Mouse (Mus musculus) thymus, postnatal 25 days (tissue): ENCODE data around the gene Ell.

Source experiments
- DNase-seq: peaks from one replicate; pipeline ENCODE4 v3.0.0; 2022

Gene Ell

DNA sequence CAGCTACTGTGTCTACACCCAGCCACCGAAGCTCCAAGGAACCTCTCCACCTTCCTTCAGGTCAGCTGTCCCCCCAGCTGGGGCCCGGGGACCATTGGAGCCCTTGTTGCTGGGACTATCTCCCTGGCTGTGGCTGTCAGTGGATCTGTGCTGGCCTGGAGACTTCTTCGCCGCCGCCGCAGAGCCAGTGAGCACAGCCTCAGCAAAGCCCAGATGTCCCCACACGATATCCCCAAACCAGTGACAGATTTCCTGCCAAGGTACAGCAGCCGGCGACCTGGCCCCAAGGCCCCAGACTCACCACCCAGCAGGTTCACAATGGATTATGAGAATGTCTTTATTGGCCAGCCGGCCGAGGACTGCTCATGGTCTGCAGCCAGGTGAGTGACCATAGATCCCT is 78.7 kb downstream of the Ell start:
- no peak for DNase-seq

DNA sequence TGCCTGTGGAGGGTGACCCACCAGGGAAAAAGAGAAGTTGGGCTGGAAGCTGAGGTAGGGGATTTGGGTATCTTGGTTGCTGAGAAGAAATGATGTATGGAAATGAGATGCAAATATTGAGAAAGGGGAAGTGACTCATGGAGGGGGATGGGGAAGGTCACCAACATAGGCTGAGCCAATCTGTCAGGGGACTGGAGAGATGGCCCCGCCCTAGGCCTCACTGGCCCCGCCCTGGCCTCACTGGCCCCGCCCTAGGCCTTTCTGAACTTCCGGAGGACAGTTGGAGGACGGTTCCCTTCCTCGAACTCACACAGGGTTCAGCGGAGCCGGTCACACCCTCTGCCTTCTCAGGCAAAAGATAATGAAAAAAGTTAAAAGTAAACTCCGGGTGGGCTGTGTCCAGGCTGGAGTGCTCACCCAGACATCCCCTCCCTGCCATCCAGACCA is 79.7 kb downstream of the Ell start:
- DNase-seq = peak; percentile 42

DNA sequence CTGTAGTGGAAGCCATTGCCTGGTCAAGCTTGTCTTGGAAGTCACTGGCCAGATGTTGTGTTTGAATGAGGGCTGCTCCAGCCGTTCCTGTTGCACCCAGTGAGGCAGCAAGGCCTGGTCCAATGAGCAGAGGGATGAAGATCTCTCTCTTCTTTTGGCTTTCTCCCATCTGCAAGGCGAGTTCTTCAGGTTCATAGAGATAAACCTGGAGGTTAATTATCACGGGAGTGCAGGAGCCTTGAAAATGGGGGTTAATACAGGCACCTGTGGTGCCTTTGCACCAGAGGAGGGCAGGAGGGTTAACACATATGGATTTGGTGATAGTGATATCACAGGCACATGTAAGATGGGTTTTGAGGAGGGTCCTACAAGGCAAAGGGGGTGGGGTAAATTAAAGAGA is 83.0 kb downstream of the Ell start:
- no peak for DNase-seq

DNA sequence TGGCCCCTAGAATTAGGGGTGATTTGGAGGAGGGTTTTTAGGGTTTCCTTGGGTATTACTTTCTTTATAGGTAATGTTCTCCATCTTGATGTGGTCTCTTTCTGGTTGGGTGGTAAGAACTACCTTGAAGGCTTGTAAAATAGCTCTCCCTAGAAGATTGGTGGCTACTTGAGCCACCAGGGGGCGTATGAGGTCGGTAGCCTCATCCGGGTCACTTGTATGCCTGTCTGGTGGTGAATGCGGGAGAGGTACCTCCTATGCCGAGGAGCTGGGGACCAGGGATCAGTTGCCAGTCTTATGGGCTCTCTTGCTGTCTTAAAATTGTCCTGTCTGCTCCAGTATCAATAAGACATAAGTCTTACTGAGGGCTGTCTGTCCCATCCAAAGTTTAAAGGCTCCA is 85.8 kb downstream of the Ell start:
- peak; percentile 56 for DNase-seq

DNA sequence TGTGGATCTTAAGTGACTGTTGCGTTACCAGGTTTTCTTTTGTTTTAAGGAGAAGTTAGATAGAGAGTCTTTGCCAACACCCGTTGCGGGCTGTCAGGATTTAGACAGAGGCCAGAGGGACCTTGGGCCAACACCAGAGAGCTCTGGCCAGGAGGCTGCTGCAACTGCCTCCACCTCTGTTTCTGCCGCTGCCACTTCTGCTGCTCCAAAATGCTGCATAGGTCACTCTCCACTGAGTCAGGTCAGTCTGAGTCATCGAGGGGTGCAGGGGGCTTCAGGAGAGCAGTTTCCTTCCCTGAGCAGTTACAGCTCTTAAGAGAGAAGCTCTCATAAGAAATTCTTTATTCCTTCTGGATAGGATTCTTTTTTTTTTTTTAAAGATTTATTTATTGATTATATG is 87.8 kb downstream of the Ell start:
- DNase-seq = no peak

DNA sequence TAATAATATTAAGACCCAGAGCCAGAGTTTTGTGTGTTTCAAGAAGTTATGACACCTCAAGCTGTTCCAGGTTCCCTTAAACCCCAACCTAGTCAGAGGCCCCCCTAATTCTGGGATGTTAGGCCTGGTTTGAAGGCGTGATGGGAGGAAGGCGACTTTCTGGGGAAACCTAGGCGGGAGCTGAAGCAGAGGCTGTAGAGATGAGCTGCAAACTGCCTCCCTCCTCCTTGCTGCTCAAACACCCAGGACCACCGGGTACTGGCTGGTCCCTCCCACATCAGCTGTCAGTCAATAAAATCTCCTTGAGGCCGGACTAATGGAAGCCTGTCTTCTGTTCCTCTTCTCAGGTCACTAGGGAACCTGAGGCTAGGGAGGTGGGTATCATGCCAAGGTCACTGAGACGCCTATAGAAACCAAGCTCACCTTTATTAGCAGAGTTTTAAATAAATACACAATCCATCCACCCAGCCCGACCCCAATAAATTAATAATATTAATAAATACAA is 89.8 kb downstream of the Ell start:
- no peak for DNase-seq

DNA sequence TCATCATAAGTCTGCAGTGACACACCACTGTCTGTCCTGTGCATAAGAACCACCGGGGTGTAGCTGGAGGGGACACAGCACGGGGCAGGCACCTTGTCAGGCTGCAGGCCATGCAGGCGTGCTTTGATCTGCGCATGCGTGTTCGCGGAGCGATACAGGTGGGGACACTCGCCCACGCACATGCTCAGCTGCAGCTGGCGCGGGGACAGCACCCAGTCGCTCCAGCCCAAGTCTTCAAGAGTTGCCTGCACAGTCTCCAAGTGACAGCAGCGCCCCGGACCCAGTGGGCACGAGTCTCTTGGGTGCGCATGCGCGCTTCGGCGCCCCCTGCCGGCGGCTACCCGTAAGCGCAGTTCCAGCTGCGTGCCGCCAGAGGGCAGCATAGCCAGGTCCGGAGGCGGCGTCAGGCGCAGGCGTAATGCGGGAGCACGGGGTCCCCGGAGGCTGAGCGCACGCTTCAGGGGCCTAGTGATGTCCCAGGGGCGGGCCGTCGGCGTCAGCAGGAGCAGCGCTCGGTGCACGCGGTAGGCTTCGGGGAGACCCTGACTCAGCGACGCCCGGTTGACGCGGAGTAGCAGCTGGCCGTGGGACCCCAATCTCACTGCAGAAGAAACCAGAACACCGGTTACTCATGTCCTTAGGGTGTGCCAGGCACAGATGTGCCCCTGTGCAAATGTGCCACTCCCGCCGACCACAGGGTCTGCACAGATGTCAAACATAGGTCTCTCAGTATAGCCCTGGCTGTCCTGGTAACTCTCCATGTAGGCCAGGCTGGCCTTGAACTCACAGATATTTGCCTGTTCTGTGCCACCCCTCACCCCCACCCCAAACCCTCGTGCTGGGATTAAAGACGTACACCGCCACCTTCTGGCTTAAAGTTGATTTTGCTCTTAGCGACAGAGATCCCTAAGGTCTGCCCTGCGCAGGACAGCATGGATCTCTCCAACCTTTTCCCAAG is 90.6 kb downstream of the Ell start:
- peak; percentile 97 for DNase-seq

DNA sequence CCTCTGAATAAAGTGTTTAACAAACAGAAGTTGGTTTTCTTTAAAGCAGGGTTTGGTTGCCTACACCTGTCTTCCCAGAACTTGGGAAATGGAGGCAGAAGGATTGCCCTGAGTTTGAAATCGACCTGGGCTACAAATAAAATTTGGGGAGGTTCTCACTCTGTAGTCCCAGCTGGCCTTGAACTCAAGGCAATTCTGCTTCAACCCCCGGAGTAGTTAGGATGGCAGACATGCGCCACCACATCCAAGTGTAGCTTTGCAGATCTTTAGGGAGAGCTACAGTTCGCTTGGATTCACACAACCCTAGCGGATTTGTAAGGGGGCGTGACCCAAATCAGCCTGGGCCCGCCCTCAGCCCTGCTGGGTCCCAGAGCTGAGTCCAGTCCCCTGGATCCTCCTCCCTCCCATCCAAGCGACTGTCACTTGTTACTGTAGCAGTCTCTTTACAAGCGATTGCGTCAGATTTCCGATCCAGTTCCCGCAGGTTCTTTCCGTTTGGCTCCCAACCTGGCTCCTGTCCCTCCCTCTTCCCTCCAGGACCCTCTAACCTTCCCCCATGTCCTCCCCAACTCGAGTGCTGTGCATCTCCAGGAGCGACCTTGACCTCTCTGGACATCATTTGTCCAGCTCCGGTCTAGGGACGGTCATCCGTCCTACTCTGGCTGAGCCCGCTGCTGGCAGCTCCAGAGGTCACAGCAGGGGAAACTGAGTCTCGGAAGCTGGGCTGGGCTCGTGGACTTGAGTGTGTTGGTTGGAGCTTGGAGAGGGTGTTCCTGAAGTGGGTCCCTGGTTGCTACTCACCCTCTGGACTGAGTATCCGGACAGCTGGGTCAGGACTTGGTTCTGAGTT is 91.5 kb downstream of the Ell start:
- no peak for DNase-seq

DNA sequence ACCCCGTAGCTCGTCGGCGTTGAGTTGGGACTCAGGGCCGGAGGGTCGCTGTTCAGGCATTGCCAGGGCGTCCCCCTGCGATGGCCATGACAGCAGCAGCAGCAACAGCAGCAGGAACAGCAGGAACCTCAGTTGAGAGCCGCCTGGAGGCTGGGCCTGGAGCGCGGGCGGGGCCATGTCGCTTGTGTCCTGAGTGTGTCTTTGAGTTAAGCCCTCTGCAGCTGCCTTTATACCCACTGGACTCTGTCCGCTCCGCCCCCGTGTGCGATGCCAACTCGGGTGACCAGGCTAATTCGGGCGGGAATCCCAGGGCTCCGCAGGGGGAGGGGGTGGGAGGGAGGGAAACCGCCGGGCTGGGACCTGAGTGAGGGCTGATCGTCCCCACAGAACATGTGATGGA is 92.2 kb downstream of the Ell start:
- no peak for DNase-seq

- DNase-seq = no peak
Observed at GRCm38 (mm10) chr8:70632346-70632892, 93.2 kb downstream of the Ell start, which contains the start of gene Gdf15. Gdf15 (minus strand) TSS chr8:70632456.

GRCm38 (mm10) chr8:70634066-70634465 is 94.8 kb downstream of the Ell start:
- no peak for DNase-seq

- DNase-seq = no peak
Observed at GRCm38 (mm10) chr8:70635527-70635926, 96.3 kb downstream of the Ell start.

DNA sequence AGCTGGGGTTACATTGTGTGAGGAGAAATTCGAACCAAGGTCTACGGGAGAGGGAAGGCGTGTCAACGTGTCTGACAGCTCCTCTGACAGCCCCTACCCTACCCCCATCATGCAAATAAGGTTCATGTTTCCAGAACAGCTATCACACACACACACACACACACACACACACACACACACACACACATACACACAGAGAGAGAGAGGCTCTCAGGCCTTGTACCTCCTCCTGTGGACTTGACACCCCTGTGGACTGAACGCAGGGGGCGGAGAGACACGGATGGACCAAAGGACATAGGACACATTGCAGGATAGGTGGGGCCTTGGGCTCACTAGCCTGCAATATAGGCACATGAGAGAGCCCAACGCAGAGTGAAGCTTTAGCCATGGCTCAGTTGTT is 97.6 kb downstream of the Ell start:
- DNase-seq = no peak

DNA sequence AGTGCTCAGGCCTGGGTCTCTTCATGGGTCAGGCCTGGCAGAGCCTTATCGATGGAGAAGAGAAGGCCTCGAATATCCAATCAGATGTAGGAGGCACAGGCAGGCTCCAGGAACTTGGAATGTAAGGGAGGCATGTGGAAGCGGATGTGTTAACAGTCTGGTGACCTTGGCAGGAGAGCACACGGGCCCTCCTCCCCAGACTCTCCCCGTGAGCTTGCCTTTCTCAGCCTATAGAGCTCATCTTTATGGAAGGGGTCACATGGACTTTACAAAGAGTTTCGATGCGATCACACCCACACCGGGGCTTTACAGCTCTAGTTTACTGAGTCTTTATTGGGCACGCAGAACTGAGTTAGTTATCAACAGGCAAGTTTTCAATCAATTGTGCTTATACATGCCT is 99.5 kb downstream of the Ell start:
- no peak for DNase-seq
